ENCODE assay signal across 20 mouse cellular contexts in genomic region chr11:37143996-37144395, GRCm38 (mm10).
DNase-seq lines count a peak whose midpoint lies in the region; ATAC-seq and TF ChIP-seq lines count a peak whose summit lies in the region.
"Had no signal": no experiment of that assay in that cellular context is flagged by ENCODE, and none has a peak within 500 bp of the region (broad histone marks: within the 10 kb centered on the region; RNA-seq: fewer than 3 reads in every experiment).

No protein-coding gene starts in this region.

- no peaks in the 10 kb centered on the region for H3K9me3 ChIP-seq in forebrain, postnatal 0 days (ENCODE audit: low read length)
- H3K9me3 ChIP-seq in heart, embryonic 14.5 days (ENCODE audit: control insufficient read depth, low read length): no peaks in the 10 kb centered on the region
- no peaks in the 10 kb centered on the region for H3K9me3 ChIP-seq in lung, embryonic 16.5 days (ENCODE audit: control insufficient read depth, low read length)
- H3K9me3 ChIP-seq: embryonic facial prominence, embryonic 13.5 days; liver, embryonic 13.5 days; megakaryocyte, embryonic 14.5 days; neural tube, embryonic 12.5 days had no signal

- DNase-seq in frontal cortex, postnatal 36 days (ENCODE audit: low spot score in 2 of 2): no peak
- no peak for DNase-seq in forebrain, postnatal 0 days
- no peak for DNase-seq in testis, postnatal 14 days (ENCODE audit: low spot score)
- DNase-seq in MN1 (ENCODE audit: low spot score): no peak
- DNase-seq in layer of hippocampus, adult 2 months (ENCODE audit: low spot score in 2 of 2): no peak
- DNase-seq: B cell, adult 2 months; cerebellum, adult 11-12 months; gastrocnemius, postnatal 14 days; kidney, postnatal 10 days; layer of hippocampus, adult 9-11 months; liver, embryonic 13.5 days; right cerebral cortex, postnatal 25 days; thymus, adult 18-20 months had no signal

- ATAC-seq in frontal cortex, adult (ENCODE audit: low TSS enrichment): peak; percentile 35; the same call in 1 of the 2 replicates
- no peak for ATAC-seq in forebrain, postnatal 0 days
- peak; percentile 66 for ATAC-seq in heart, embryonic 14.5 days (ENCODE audit: insufficient number of reproducible peaks, insufficient read depth, low FRiP score, low read depth)
- ATAC-seq in lung, embryonic 16.5 days (ENCODE audit: low read depth): peak; percentile 87
- ATAC-seq: inflammation-experienced regulatory T-cells, adult 6 months had no signal

- TF ChIP-seq CTCF in forebrain, postnatal 0 days (IDR thresholded peaks at IDR 0.05; ENCODE audit: low read depth): no peak
- no peak for TF ChIP-seq CTCF in layer of hippocampus, adult 2 months (conservative IDR thresholded peaks at IDR 0.05)

- no peak overlapping the region for H3K4me3 ChIP-seq in forebrain, postnatal 0 days (ENCODE audit: low read depth, low read length)
- no peak overlapping the region for H3K4me3 ChIP-seq in heart, embryonic 14.5 days (ENCODE audit: control insufficient read depth in 1 of 2, insufficient read depth in 1 of 2, low read depth in 1 of 2, low read length in 2 of 2)
- H3K4me3 ChIP-seq in lung, embryonic 16.5 days (ENCODE audit: low read length): no peak overlapping the region
- no peak overlapping the region for H3K4me3 ChIP-seq in layer of hippocampus, adult 2 months
- H3K4me3 ChIP-seq: embryonic facial prominence, embryonic 13.5 days; liver, embryonic 13.5 days; megakaryocyte, embryonic 14.5 days; neural tube, embryonic 12.5 days had no signal

- 0 out of 2 replicates have a peak overlapping the region, but pooled peaks have one; percentile 16 for H3K27ac ChIP-seq in forebrain, postnatal 0 days (ENCODE audit: low read depth, low read length)
- H3K27ac ChIP-seq in heart, embryonic 14.5 days (replicated peaks in 1 of 2; ENCODE audit: control insufficient read depth in 1 of 2, insufficient read depth in 1 of 2, low read depth in 2 of 2, low read length in 2 of 2): peak overlapping the region; percentile 54 to 68
- no peak overlapping the region for H3K27ac ChIP-seq in lung, embryonic 16.5 days (ENCODE audit: low read length)
- no peak overlapping the region for H3K27ac ChIP-seq in layer of hippocampus, adult 2 months
- H3K27ac ChIP-seq: embryonic facial prominence, embryonic 13.5 days; liver, embryonic 13.5 days; neural tube, embryonic 12.5 days had no signal

- no peaks in the 10 kb centered on the region for H3K27me3 ChIP-seq in forebrain, postnatal 0 days (ENCODE audit: insufficient read depth, low read length)
- H3K27me3 ChIP-seq in heart, embryonic 14.5 days (ENCODE audit: control insufficient read depth, insufficient read depth, low read length): no peaks in the 10 kb centered on the region
- no peaks in the 10 kb centered on the region for H3K27me3 ChIP-seq in lung, embryonic 16.5 days (ENCODE audit: control insufficient read depth, insufficient read depth, low read depth, low read length)
- H3K27me3 ChIP-seq: embryonic facial prominence, embryonic 13.5 days; liver, embryonic 13.5 days; megakaryocyte, embryonic 14.5 days; neural tube, embryonic 12.5 days had no signal

- 57% methylated on average over 6 of the region's 6 CpGs for WGBS in forebrain, postnatal 0 days
- WGBS in heart, embryonic 14.5 days: 8% methylated on average over 6 of the region's 6 CpGs
- WGBS in lung, embryonic 16.5 days: 33% methylated on average over 6 of the region's 6 CpGs

- H3K9ac ChIP-seq in forebrain, postnatal 0 days: no peak overlapping the region
- H3K9ac ChIP-seq in heart, embryonic 14.5 days (ENCODE audit: low read length): no peak overlapping the region
- no peak overlapping the region for H3K9ac ChIP-seq in lung, embryonic 16.5 days (ENCODE audit: low read length)
- H3K9ac ChIP-seq: embryonic facial prominence, embryonic 13.5 days; liver, embryonic 13.5 days; neural tube, embryonic 12.5 days had no signal

- 0 out of 2 replicates have a peak, but pooled peaks cover 7% of the 10 kb centered on the region for H3K4me1 ChIP-seq in forebrain, postnatal 0 days (ENCODE audit: insufficient read depth)
- peaks cover 4 to 22% of the 10 kb centered on the region in 2 experiments; a peak in 3 of 4 replicates for H3K4me1 ChIP-seq in heart, embryonic 14.5 days (ENCODE audit: control insufficient read depth in 2 of 2, insufficient read depth in 2 of 2, low read length in 2 of 2)
- no peaks in the 10 kb centered on the region for H3K4me1 ChIP-seq in lung, embryonic 16.5 days (replicated peaks; ENCODE audit: control insufficient read depth, insufficient read depth, low read length)
- H3K4me1 ChIP-seq: embryonic facial prominence, embryonic 13.5 days; liver, embryonic 13.5 days; megakaryocyte, embryonic 14.5 days; neural tube, embryonic 12.5 days had no signal

- no peaks in the 10 kb centered on the region for H3K36me3 ChIP-seq in forebrain, postnatal 0 days (ENCODE audit: insufficient read depth)
- H3K36me3 ChIP-seq in heart, embryonic 14.5 days (ENCODE audit: control insufficient read depth, insufficient read depth, low read length): no peaks in the 10 kb centered on the region
- no peaks in the 10 kb centered on the region for H3K36me3 ChIP-seq in lung, embryonic 16.5 days (ENCODE audit: control insufficient read depth, insufficient read depth, low read length)
- H3K36me3 ChIP-seq: embryonic facial prominence, embryonic 13.5 days; liver, embryonic 13.5 days; neural tube, embryonic 12.5 days had no signal

- H3K4me2 ChIP-seq in forebrain, postnatal 0 days (ENCODE audit: low read depth): no peak overlapping the region
- H3K4me2 ChIP-seq in heart, embryonic 14.5 days (ENCODE audit: low read length): peak overlapping the region; percentile 39
- H3K4me2 ChIP-seq in lung, embryonic 16.5 days (ENCODE audit: low read depth, low read length): no peak overlapping the region
- H3K4me2 ChIP-seq: embryonic facial prominence, embryonic 13.5 days; liver, embryonic 13.5 days; neural tube, embryonic 12.5 days had no signal

Comparison
In these comparisons a context has a peak if more than half of its experiments do, and no peak if none do; other contexts are left out.
1. H3K27ac ChIP-seq: peak in forebrain, postnatal 0 days (single experiment) and heart, embryonic 14.5 days (2 of 2); none in lung, embryonic 16.5 days (single experiment) and layer of hippocampus, adult 2 months (single experiment).